Mouse (Mus musculus) lung, postnatal 0 days (tissue): ENCODE results near the gene Hcrt.
A peak's percentile ranks its signal among the peaks of the same experiment; 100 is the strongest.

Source experiments
- CTCF ChIP-seq: IDR thresholded peaks from 2 replicates; pipeline ENCODE4 v1.5.1; 2016; ENCODE audit warnings: antibody characterized with exemption, mild to moderate bottlenecking
- EP300 ChIP-seq: IDR thresholded peaks from 2 replicates; pipeline ENCODE4 v1.6.1; 2016; ENCODE audit warnings: antibody characterized with exemption, mild to moderate bottlenecking, control low read depth

- TF ChIP-seq EP300 = no peak
- TF ChIP-seq CTCF = peak; percentile 93
These were observed 48.2 kb downstream of the Hcrt start for GRCm38 (mm10) chr11:100714534-100714915.
